Mouse (Mus musculus) C2C12 (cell line): ENCODE measurements at regions not wholly inside any gene's neighbourhood (a gene's known extent, or its start where the extent isn't known, plus 50 kb on each side); places are given as distances from the start of the nearest gene placed in this dataset.

Experiments used
- CTCF ChIP-seq: IDR thresholded peaks from one replicate; pipeline ENCODE4 v1.5.1; 2011; ENCODE audit not compliant: control insufficient read depth, insufficient read depth, insufficient read length
- MAX ChIP-seq: IDR thresholded peaks from one replicate; pipeline ENCODE4 v1.6.1; 2011; ENCODE audit warnings: mild to moderate bottlenecking, control low read depth
- MYOD1 ChIP-seq: IDR thresholded peaks from one replicate; pipeline ENCODE4 v1.6.1; 2011; ENCODE audit warnings: low read depth; ENCODE audit not compliant: control insufficient read depth, insufficient read length
- MYOG ChIP-seq: IDR thresholded peaks from one replicate; pipeline ENCODE4 v1.6.1; 2011; ENCODE audit not compliant: control insufficient read depth, insufficient read length; ENCODE audit errors: extremely low read depth
- USF1 ChIP-seq: IDR thresholded peaks from one replicate; pipeline ENCODE4 v1.6.1; 2011; ENCODE audit warnings: low read depth, mild to moderate bottlenecking, control low read depth, moderate library complexity

GRCm38 (mm10) chr3:128720276-128720675, 479.4 kb upstream of the Pitx2 start:
- TF ChIP-seq MYOG, result no peak
- no peak for TF ChIP-seq CTCF
- TF ChIP-seq MYOD1, result no peak
- TF ChIP-seq MAX, result no peak
- no peak for TF ChIP-seq USF1
